Mouse (Mus musculus) liver, postnatal 0 days (tissue): ENCODE data around the gene Kansl2.

Source experiments
- CTCF ChIP-seq: sonication (generic); IDR thresholded peaks from 2 replicates; pipeline ENCODE4 v1.5.1; 2016; ENCODE audit warnings: antibody characterized with exemption, low read depth
- EP300 ChIP-seq: IDR thresholded peaks from 2 replicates; pipeline ENCODE4 v1.6.1; 2016; ENCODE audit warnings: antibody characterized with exemption, low read depth, mild to moderate bottlenecking

DNA sequence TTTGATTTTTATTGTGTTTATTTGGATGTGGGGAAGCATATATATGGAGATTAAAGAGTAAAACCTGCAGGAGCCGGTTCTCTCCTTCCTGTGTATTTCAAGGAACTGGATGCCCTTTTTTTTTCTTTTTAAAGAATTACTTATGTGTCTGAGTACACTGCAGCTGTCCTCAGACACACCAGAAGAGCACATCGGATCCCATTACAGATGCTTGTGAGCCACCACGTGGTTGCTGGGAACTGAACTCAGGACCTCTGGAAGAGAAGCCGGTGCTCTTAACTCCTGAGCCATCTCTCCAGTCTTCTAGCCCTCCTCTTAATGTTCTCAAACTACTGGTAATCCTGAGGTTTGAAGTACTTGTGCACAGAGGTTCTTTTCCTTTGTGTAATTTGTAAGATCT lies 3.9 kb upstream of the Kansl2 start:
- TF ChIP-seq CTCF, result no peak
- TF ChIP-seq EP300, result no peak
